Mouse (Mus musculus): ENCODE measurements around the gene Fbrsl1. TPM values are rescaled to one million over a fixed set of nuclear protein-coding genes. Genes with fewer than 3 reads are reported as not detected.

Fbrsl1 gene
- polyA plus RNA-seq, 1 experiment from 2014 or later: 22.0 TPM

- WGBS: 87% methylated on average over 6 of the region's 6 CpGs
- Histone ChIP-seq H3K9ac (replicated peaks; ENCODE audit: low read length) (no peak overlapping the region), H3K4me3 (replicated peaks; ENCODE audit: low read depth, low read length) (no peak overlapping the region), H3K9me3 (ENCODE audit: control insufficient read depth, low read length) (no peaks in the 10 kb centered on the region), H3K4me1 (ENCODE audit: control insufficient read depth, insufficient read depth, low read length) (0 out of 2 replicates have a peak, but pooled peaks cover 9% of the 10 kb centered on the region), H3K36me3 (ENCODE audit: control insufficient read depth, insufficient read depth, low read length) (peaks cover 19% of the 10 kb centered on the region), H3K27me3 (ENCODE audit: control insufficient read depth, insufficient read depth, low read length) (no peaks in the 10 kb centered on the region; the same call in 1 of the 2 replicates), H3K4me2 (ENCODE audit: low read length) (no peak overlapping the region), H3K27ac (replicated peaks; ENCODE audit: low read depth, low read length) (no peak overlapping the region)
- ATAC-seq (ENCODE audit: low FRiP score, low TSS enrichment) (no peak), DNase-seq (no peak)
These were observed 86.8 kb downstream of the Fbrsl1 start for GRCm38 (mm10) chr5:110361465-110361864.

GRCm38 (mm10) chr5:110357531-110358179 is 90.6 kb downstream of the Fbrsl1 start:
- no peaks in the 10 kb centered on the region; the same call in 1 of the 2 replicates for H3K27me3 ChIP-seq (ENCODE audit: control insufficient read depth, insufficient read depth, low read length)
- peaks cover 4% of the 10 kb centered on the region; the same call in 1 of the 2 replicates for H3K36me3 ChIP-seq (ENCODE audit: control insufficient read depth, insufficient read depth, low read length)
- ATAC-seq (ENCODE audit: low FRiP score, low TSS enrichment) (peak; percentile 50; the same call in 1 of the 2 replicates), DNase-seq (peak; percentile 94)
- 33% methylated on average over 9 of the region's 9 CpGs for WGBS
- no peak overlapping the region for H3K27ac ChIP-seq (replicated peaks; ENCODE audit: low read depth, low read length)
- H3K4me2 ChIP-seq (ENCODE audit: low read length): no peak overlapping the region
- H3K4me3 ChIP-seq (replicated peaks; ENCODE audit: low read depth, low read length): no peak overlapping the region
- H3K9ac ChIP-seq (replicated peaks; ENCODE audit: low read length): no peak overlapping the region
- no peaks in the 10 kb centered on the region for H3K4me1 ChIP-seq (ENCODE audit: control insufficient read depth, insufficient read depth, low read length)
- H3K9me3 ChIP-seq (ENCODE audit: control insufficient read depth, low read length): no peaks in the 10 kb centered on the region

GRCm38 (mm10) chr5:110354716-110355115 is 93.6 kb downstream of the Fbrsl1 start:
- H3K27me3 ChIP-seq (ENCODE audit: control insufficient read depth, insufficient read depth, low read length): no peaks in the 10 kb centered on the region
- H3K9ac ChIP-seq (replicated peaks; ENCODE audit: low read length): no peak overlapping the region
- WGBS: 21% methylated on average over 7 of the region's 7 CpGs
- no peaks in the 10 kb centered on the region for H3K36me3 ChIP-seq (ENCODE audit: control insufficient read depth, insufficient read depth, low read length)
- no peak for ATAC-seq (ENCODE audit: low FRiP score, low TSS enrichment)
- H3K9me3 ChIP-seq (ENCODE audit: control insufficient read depth, low read length): no peaks in the 10 kb centered on the region
- no peak overlapping the region for H3K4me2 ChIP-seq (ENCODE audit: low read length)
- no peak overlapping the region for H3K27ac ChIP-seq (replicated peaks; ENCODE audit: low read depth, low read length)
- H3K4me1 ChIP-seq (ENCODE audit: control insufficient read depth, insufficient read depth, low read length): no peaks in the 10 kb centered on the region
- H3K4me3 ChIP-seq (replicated peaks; ENCODE audit: low read depth, low read length): no peak overlapping the region
- peak; percentile 65 for DNase-seq

GRCm38 (mm10) chr5:110347006-110347405 is 101.3 kb downstream of the Fbrsl1 start:
- Histone ChIP-seq H3K27me3 (ENCODE audit: control insufficient read depth, insufficient read depth, low read length) (peaks cover 13% of the 10 kb centered on the region; the same call in 1 of the 2 replicates), H3K4me2 (ENCODE audit: low read length) (no peak overlapping the region), H3K27ac (replicated peaks; ENCODE audit: low read depth, low read length) (no peak overlapping the region), H3K4me3 (replicated peaks; ENCODE audit: low read depth, low read length) (no peak overlapping the region), H3K4me1 (ENCODE audit: control insufficient read depth, insufficient read depth, low read length) (peaks cover 10% of the 10 kb centered on the region; the same call in 1 of the 2 replicates), H3K9me3 (ENCODE audit: control insufficient read depth, low read length) (no peaks in the 10 kb centered on the region), H3K9ac (replicated peaks; ENCODE audit: low read length) (no peak overlapping the region), H3K36me3 (ENCODE audit: control insufficient read depth, insufficient read depth, low read length) (no peaks in the 10 kb centered on the region)
- ATAC-seq (ENCODE audit: low FRiP score, low TSS enrichment) (no peak), DNase-seq (no peak)
- WGBS: 88% methylated on average over 8 of the region's 8 CpGs

- H3K27me3 ChIP-seq (ENCODE audit: control insufficient read depth, insufficient read depth, low read length): peaks cover 18% of the 10 kb centered on the region; the same call in 1 of the 2 replicates
- DNase-seq: no peak
- no peaks in the 10 kb centered on the region for H3K36me3 ChIP-seq (ENCODE audit: control insufficient read depth, insufficient read depth, low read length)
- H3K27ac ChIP-seq (replicated peaks; ENCODE audit: low read depth, low read length): no peak overlapping the region
- H3K4me3 ChIP-seq (replicated peaks; ENCODE audit: low read depth, low read length): no peak overlapping the region
- H3K9me3 ChIP-seq (ENCODE audit: control insufficient read depth, low read length): no peaks in the 10 kb centered on the region
- ATAC-seq (ENCODE audit: low FRiP score, low TSS enrichment): no peak
- no peak overlapping the region for H3K4me2 ChIP-seq (ENCODE audit: low read length)
- H3K4me1 ChIP-seq (ENCODE audit: control insufficient read depth, insufficient read depth, low read length): peaks cover 10% of the 10 kb centered on the region; the same call in 1 of the 2 replicates
- no peak overlapping the region for H3K9ac ChIP-seq (replicated peaks; ENCODE audit: low read length)
- WGBS: 84% methylated on average over 4 of the region's 4 CpGs
These were observed 102.8 kb downstream of the Fbrsl1 start for GRCm38 (mm10) chr5:110345553-110345952.

GRCm38 (mm10) chr5:110344524-110344923 is 103.8 kb downstream of the Fbrsl1 start, which contains the start of gene Lrcol1:
TSS of gene Lrcol1 (plus strand) at chr5:110344730.
- WGBS: 86% methylated on average over 4 of the region's 4 CpGs
- no peak within 1 kb of the TSS for H3K27ac ChIP-seq (replicated peaks; ENCODE audit: low read depth, low read length)
- H3K4me1 ChIP-seq (ENCODE audit: control insufficient read depth, insufficient read depth, low read length): peaks cover 10% of the 10 kb centered on the region; the same call in 1 of the 2 replicates
- ATAC-seq (ENCODE audit: low FRiP score, low TSS enrichment) (no peak), DNase-seq (no peak)
- peaks cover 18% of the 10 kb centered on the region; the same call in 1 of the 2 replicates for H3K27me3 ChIP-seq (ENCODE audit: control insufficient read depth, insufficient read depth, low read length)
- H3K4me2 ChIP-seq (ENCODE audit: low read length): no peak within 1 kb of the TSS
- no peak within 1 kb of the TSS for H3K9ac ChIP-seq (replicated peaks; ENCODE audit: low read length)
- H3K4me3 ChIP-seq (replicated peaks; ENCODE audit: low read depth, low read length): no peak within 1 kb of the TSS
- H3K9me3 ChIP-seq (ENCODE audit: control insufficient read depth, low read length): no peaks in the 10 kb centered on the region
- H3K36me3 ChIP-seq (ENCODE audit: control insufficient read depth, insufficient read depth, low read length): no peaks in the 10 kb centered on the region

GRCm38 (mm10) chr5:110342648-110343284 is 105.5 kb downstream of the Fbrsl1 start, which contains the start of gene P2rx2:
TSS of gene P2rx2 (minus strand) at chr5:110343212.
- 1% methylated on average over 43 of the region's 43 CpGs for WGBS
- Histone ChIP-seq H3K27ac (replicated peaks; ENCODE audit: low read depth, low read length) (no peak within 1 kb of the TSS), H3K9ac (replicated peaks; ENCODE audit: low read length) (peak within 1 kb of the TSS; percentile 59), H3K4me1 (ENCODE audit: control insufficient read depth, insufficient read depth, low read length) (peaks cover 10% of the 10 kb centered on the region; the same call in 1 of the 2 replicates), H3K9me3 (ENCODE audit: control insufficient read depth, low read length) (no peaks in the 10 kb centered on the region), H3K36me3 (ENCODE audit: control insufficient read depth, insufficient read depth, low read length) (peaks cover 7% of the 10 kb centered on the region; the same call in 1 of the 2 replicates), H3K27me3 (ENCODE audit: control insufficient read depth, insufficient read depth, low read length) (peaks cover 18% of the 10 kb centered on the region; the same call in 1 of the 2 replicates), H3K4me3 (replicated peaks; ENCODE audit: low read depth, low read length) (peak within 1 kb of the TSS; percentile 45), H3K4me2 (ENCODE audit: low read length) (peak within 1 kb of the TSS; percentile 97)
- ATAC-seq (ENCODE audit: low FRiP score, low TSS enrichment) (peak; percentile 57), DNase-seq (peak; percentile 62)

- H3K9ac ChIP-seq (replicated peaks; ENCODE audit: low read length): no peak overlapping the region
- 97% methylated on average over 2 of the region's 2 CpGs for WGBS
These were observed 109.5 kb downstream of the Fbrsl1 start for GRCm38 (mm10) chr5:110338792-110339191.

More at GRCm38 (mm10) chr5:110338792-110339191, 109.5 kb downstream of the Fbrsl1 start:
- H3K9me3 ChIP-seq (ENCODE audit: control insufficient read depth, low read length): no peaks in the 10 kb centered on the region
- H3K4me1 ChIP-seq (ENCODE audit: control insufficient read depth, insufficient read depth, low read length): peaks cover 10% of the 10 kb centered on the region; the same call in 1 of the 2 replicates
- H3K4me2 ChIP-seq (ENCODE audit: low read length): no peak overlapping the region
- H3K4me3 ChIP-seq (replicated peaks; ENCODE audit: low read depth, low read length): no peak overlapping the region
- peaks cover 18% of the 10 kb centered on the region; the same call in 1 of the 2 replicates for H3K27me3 ChIP-seq (ENCODE audit: control insufficient read depth, insufficient read depth, low read length)
- ATAC-seq (ENCODE audit: low FRiP score, low TSS enrichment): no peak
- peaks cover 26% of the 10 kb centered on the region for H3K36me3 ChIP-seq (ENCODE audit: control insufficient read depth, insufficient read depth, low read length)
- DNase-seq: no peak
- H3K27ac ChIP-seq (replicated peaks; ENCODE audit: low read depth, low read length): no peak overlapping the region
